Mouse (Mus musculus): Measurements from ENCODE around the gene Erg28.

GRCm38 (mm10) chr12:85822051-85822450 is 2.3 kb downstream of the Erg28 start:
- TF ChIP-seq CTCF (IDR thresholded peaks at IDR 0.05; ENCODE audit: low read depth), result peak; percentile 43; the same call in 1 of the 2 replicates
- no peak for TF ChIP-seq EP300 (IDR thresholded peaks at IDR 0.05; ENCODE audit: low read depth)
